Mouse (Mus musculus): ENCODE measurements around the gene 4933411K16Rik. TPM values are rescaled to one million over a fixed set of nuclear protein-coding genes. Genes with fewer than 3 reads are reported as not detected.

4933411K16Rik gene
- total and polyA plus RNA-seq, 2 experiments from 2014 or later, result 0.24 TPM; not detected in 1

GRCm38 (mm10) chr19:42035456-42036248, 16.4 kb upstream of the 4933411K16Rik start, which contains the start of gene Ankrd2:
TSS of gene Ankrd2 (plus strand) at chr19:42036000.
- H3K4me2 ChIP-seq (ENCODE audit: low read depth), result no peak within 1 kb of the TSS
- TF ChIP-seq CTCF (IDR thresholded peaks at IDR 0.05; ENCODE audit: low read depth), result peak; percentile 92
- WGBS, result 62% methylated on average over 19 of the region's 19 CpGs
- no peaks in the 10 kb centered on the region for H3K36me3 ChIP-seq (ENCODE audit: insufficient read depth)
- H3K9ac ChIP-seq, result no peak within 1 kb of the TSS
- no peaks in the 10 kb centered on the region for H3K4me1 ChIP-seq (ENCODE audit: insufficient read depth)
- ATAC-seq (peak; percentile 92), DNase-seq (peak; percentile 82)
- H3K27ac ChIP-seq (ENCODE audit: low read depth, low read length), result no peak within 1 kb of the TSS
- no peaks in the 10 kb centered on the region for H3K27me3 ChIP-seq (ENCODE audit: insufficient read depth, low read length)
- H3K4me3 ChIP-seq (ENCODE audit: low read depth, low read length), result no peak within 1 kb of the TSS
- H3K9me3 ChIP-seq (ENCODE audit: low read length), result no peaks in the 10 kb centered on the region

GRCm38 (mm10) chr19:42036357-42036756, 15.7 kb upstream of the 4933411K16Rik start:
- 54% methylated on average over 3 of the region's 3 CpGs for WGBS
- Histone ChIP-seq H3K36me3 (ENCODE audit: insufficient read depth) (no peaks in the 10 kb centered on the region), H3K9ac (no peak overlapping the region), H3K9me3 (ENCODE audit: low read length) (no peaks in the 10 kb centered on the region), H3K4me1 (ENCODE audit: insufficient read depth) (no peaks in the 10 kb centered on the region), H3K4me2 (ENCODE audit: low read depth) (no peak overlapping the region), H3K27me3 (ENCODE audit: insufficient read depth, low read length) (no peaks in the 10 kb centered on the region), H3K4me3 (ENCODE audit: low read depth, low read length) (no peak overlapping the region), H3K27ac (ENCODE audit: low read depth, low read length) (no peak overlapping the region)
- TF ChIP-seq CTCF (IDR thresholded peaks at IDR 0.05; ENCODE audit: low read depth), result no peak
- ATAC-seq, result no peak
- DNase-seq, result no peak

GRCm38 (mm10) chr19:42037167-42037702, 14.8 kb upstream of the 4933411K16Rik start:
- ATAC-seq, result no peak
- Histone ChIP-seq H3K4me1 (ENCODE audit: insufficient read depth) (no peaks in the 10 kb centered on the region), H3K4me3 (ENCODE audit: low read depth, low read length) (no peak overlapping the region), H3K9me3 (ENCODE audit: low read length) (no peaks in the 10 kb centered on the region), H3K9ac (no peak overlapping the region), H3K27ac (ENCODE audit: low read depth, low read length) (no peak overlapping the region), H3K4me2 (ENCODE audit: low read depth) (no peak overlapping the region), H3K27me3 (ENCODE audit: insufficient read depth, low read length) (no peaks in the 10 kb centered on the region), H3K36me3 (ENCODE audit: insufficient read depth) (no peaks in the 10 kb centered on the region)
- DNase-seq, result no peak
- WGBS, result 80% methylated on average over 11 of the region's 11 CpGs
- no peak for TF ChIP-seq CTCF (IDR thresholded peaks at IDR 0.05; ENCODE audit: low read depth)

GRCm38 (mm10) chr19:42038310-42038709, 13.7 kb upstream of the 4933411K16Rik start:
- H3K4me3 ChIP-seq (ENCODE audit: low read depth, low read length), result no peak overlapping the region
- H3K4me1 ChIP-seq (ENCODE audit: insufficient read depth), result no peaks in the 10 kb centered on the region
- H3K9ac ChIP-seq, result no peak overlapping the region
- no peaks in the 10 kb centered on the region for H3K27me3 ChIP-seq (ENCODE audit: insufficient read depth, low read length)
- DNase-seq (no peak), ATAC-seq (no peak)
- H3K9me3 ChIP-seq (ENCODE audit: low read length), result no peaks in the 10 kb centered on the region
- 92% methylated on average over 12 of the region's 12 CpGs for WGBS
- H3K36me3 ChIP-seq (ENCODE audit: insufficient read depth), result no peaks in the 10 kb centered on the region
- no peak overlapping the region for H3K27ac ChIP-seq (ENCODE audit: low read depth, low read length)
- no peak overlapping the region for H3K4me2 ChIP-seq (ENCODE audit: low read depth)
- no peak for TF ChIP-seq CTCF (IDR thresholded peaks at IDR 0.05; ENCODE audit: low read depth)

GRCm38 (mm10) chr19:42043988-42044387, 8.1 kb upstream of the 4933411K16Rik start:
- Histone ChIP-seq H3K27ac (ENCODE audit: low read depth, low read length) (no peak overlapping the region), H3K4me2 (ENCODE audit: low read depth) (no peak overlapping the region), H3K4me1 (ENCODE audit: insufficient read depth) (no peaks in the 10 kb centered on the region), H3K9me3 (ENCODE audit: low read length) (no peaks in the 10 kb centered on the region), H3K36me3 (ENCODE audit: insufficient read depth) (no peaks in the 10 kb centered on the region), H3K27me3 (ENCODE audit: insufficient read depth, low read length) (no peaks in the 10 kb centered on the region), H3K4me3 (ENCODE audit: low read depth, low read length) (no peak overlapping the region), H3K9ac (no peak overlapping the region)
- 96% methylated on average over 6 of the region's 6 CpGs for WGBS
- ATAC-seq (no peak), DNase-seq (no peak)
- TF ChIP-seq CTCF (IDR thresholded peaks at IDR 0.05; ENCODE audit: low read depth), result no peak

DNA sequence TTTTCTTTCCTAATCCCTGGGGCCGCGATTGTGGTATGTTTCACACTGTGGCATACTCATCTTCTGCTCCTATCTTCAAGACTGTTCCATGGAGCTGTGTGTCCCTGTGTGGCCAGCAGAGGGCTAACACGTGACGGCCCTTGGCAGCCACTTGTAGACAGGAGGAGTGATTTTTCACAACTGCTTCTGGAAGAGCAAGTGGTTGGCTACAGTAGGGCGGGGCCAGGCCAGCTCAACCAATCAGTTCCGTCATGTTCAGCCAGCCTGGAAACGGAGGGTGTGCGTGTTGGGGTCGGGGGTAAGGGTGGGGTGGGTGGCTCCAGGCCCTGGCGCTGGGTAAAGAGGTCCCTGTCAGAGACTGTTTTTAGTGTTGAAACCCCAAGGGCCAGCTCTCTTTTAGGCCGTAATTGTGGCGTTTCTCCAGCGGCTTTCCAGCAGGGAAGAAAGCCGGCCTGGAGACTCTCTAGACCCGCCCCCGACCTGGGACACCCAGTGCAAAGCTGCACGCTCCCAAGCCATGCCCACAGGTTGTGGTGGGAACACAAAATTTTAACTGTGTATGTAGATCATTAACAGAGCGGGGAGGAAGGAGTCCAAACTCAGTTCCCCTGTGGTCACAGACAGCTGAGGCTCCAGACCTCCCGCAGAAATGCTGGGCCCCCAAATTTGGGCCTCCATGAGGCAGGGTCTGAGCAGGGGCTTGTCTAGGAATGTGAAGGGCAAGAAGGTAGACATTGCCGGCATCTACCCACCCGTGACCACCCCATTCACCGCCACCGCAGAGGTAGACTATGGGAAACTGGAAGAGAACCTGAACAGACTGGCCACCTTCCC, 6.6 kb upstream of the 4933411K16Rik start, which contains the start of gene Hoga1:
Gene Hoga1, plus strand, starts transcription at position 342 of the 834 bp plus-strand sequence.
- 24% methylated on average over 23 of the region's 23 CpGs for WGBS
- Histone ChIP-seq H3K27me3 (ENCODE audit: insufficient read depth, low read length) (no peaks in the 10 kb centered on the region), H3K9me3 (ENCODE audit: low read length) (no peaks in the 10 kb centered on the region), H3K4me1 (ENCODE audit: insufficient read depth) (no peaks in the 10 kb centered on the region), H3K4me2 (ENCODE audit: low read depth) (peak within 1 kb of the TSS; percentile 41), H3K36me3 (ENCODE audit: insufficient read depth) (no peaks in the 10 kb centered on the region), H3K27ac (ENCODE audit: low read depth, low read length) (no peak within 1 kb of the TSS), H3K4me3 (ENCODE audit: low read depth, low read length) (peak within 1 kb of the TSS; percentile 12; the same call in 1 of the 2 replicates), H3K9ac (no peak within 1 kb of the TSS; the same call in 1 of the 2 replicates)
- DNase-seq, result peak; percentile 64
- peak; percentile 94 for ATAC-seq
- TF ChIP-seq CTCF (IDR thresholded peaks at IDR 0.05; ENCODE audit: low read depth), result peak; percentile 77

Data from forebrain, postnatal 0 days (tissue).